Mouse (Mus musculus): Measurements from ENCODE around the gene Creb5. TPM values are rescaled to one million over a fixed set of nuclear protein-coding genes. Genes with fewer than 3 reads are reported as not detected.

The Creb5 gene
- polyA plus RNA-seq, 1 experiment from 2014 or later, result 22.3 TPM

DNA sequence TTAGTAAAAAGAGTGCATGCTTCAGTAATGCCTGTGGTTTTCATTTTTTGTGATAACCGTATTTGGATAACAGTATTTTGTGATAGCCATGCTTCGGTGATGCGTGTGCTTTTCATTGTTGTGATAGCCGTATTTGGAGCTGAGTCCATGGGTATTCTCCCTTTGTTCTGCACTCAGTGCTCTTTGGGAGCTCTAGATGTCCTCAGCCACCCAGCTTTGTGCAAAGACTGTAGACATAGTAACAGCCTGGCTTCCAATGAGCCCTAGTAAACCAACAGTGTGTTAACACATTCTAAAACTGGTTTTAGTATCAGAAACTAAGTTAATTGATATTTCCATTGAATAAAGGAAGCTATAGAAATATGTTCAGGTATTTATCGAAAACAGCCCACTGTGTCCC is 254.7 kb downstream of the Creb5 start:
- 93% methylated on average over 5 of the region's 5 CpGs for WGBS
- no peak overlapping the region for H3K4me3 ChIP-seq (ENCODE audit: low read depth, low read length)
- no peaks in the 10 kb centered on the region for H3K36me3 ChIP-seq (ENCODE audit: control insufficient read depth, insufficient read depth, low read length)
- H3K4me1 ChIP-seq (ENCODE audit: control insufficient read depth, insufficient read depth, low read length), result peaks cover 12% of the 10 kb centered on the region
- ATAC-seq (ENCODE audit: insufficient number of reproducible peaks, low FRiP score, low TSS enrichment, low read depth), result no peak
- H3K27ac ChIP-seq (replicated peaks; ENCODE audit: low read depth, low read length), result no peak overlapping the region
- no peak for DNase-seq (ENCODE audit: low spot score)
- no peak overlapping the region for H3K9ac ChIP-seq (ENCODE audit: low read length)
- H3K27me3 ChIP-seq (ENCODE audit: control insufficient read depth, insufficient read depth, low read length), result no peaks in the 10 kb centered on the region
- H3K9me3 ChIP-seq (ENCODE audit: control insufficient read depth, low read length), result no peaks in the 10 kb centered on the region
- no peak overlapping the region for H3K4me2 ChIP-seq (ENCODE audit: low read depth, severe bottlenecking)

DNA sequence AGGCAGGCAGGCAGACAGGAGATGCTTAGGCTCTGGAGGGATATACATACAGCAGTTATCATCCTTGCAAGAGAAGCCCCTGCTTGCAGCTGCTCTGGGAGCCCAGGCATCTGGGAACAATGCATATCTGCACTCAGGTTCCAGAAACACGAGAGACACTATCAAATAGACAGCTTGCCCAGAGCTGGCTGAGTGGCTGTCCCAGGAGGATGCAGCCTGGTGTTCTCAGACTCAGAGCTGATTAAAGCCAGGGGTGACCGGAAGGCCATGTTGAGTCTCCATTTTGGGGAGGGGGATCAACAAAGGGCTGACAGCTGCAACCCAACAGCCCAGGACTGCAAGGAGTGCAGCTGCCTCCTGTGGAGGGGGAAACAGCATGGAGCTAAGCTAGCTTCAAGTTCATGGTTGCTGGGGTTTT is 258.4 kb downstream of the Creb5 start:
- peaks cover 27% of the 10 kb centered on the region for H3K4me1 ChIP-seq (ENCODE audit: control insufficient read depth, insufficient read depth, low read length)
- no peak overlapping the region for H3K4me3 ChIP-seq (ENCODE audit: low read depth, low read length)
- H3K9me3 ChIP-seq (ENCODE audit: control insufficient read depth, low read length), result no peaks in the 10 kb centered on the region
- no peaks in the 10 kb centered on the region for H3K27me3 ChIP-seq (ENCODE audit: control insufficient read depth, insufficient read depth, low read length)
- 21% methylated on average over 2 of the region's 2 CpGs for WGBS
- DNase-seq (ENCODE audit: low spot score) (peak; percentile 47), ATAC-seq (ENCODE audit: insufficient number of reproducible peaks, low FRiP score, low TSS enrichment, low read depth) (peak; percentile 57; the same call in 1 of the 2 replicates)
- H3K4me2 ChIP-seq (ENCODE audit: low read depth, severe bottlenecking), result no peak overlapping the region
- H3K27ac ChIP-seq (replicated peaks; ENCODE audit: low read depth, low read length), result peak overlapping the region; percentile 25; the same call in 1 of the 2 replicates
- H3K36me3 ChIP-seq (ENCODE audit: control insufficient read depth, insufficient read depth, low read length), result no peaks in the 10 kb centered on the region
- H3K9ac ChIP-seq (ENCODE audit: low read length), result no peak overlapping the region

DNA sequence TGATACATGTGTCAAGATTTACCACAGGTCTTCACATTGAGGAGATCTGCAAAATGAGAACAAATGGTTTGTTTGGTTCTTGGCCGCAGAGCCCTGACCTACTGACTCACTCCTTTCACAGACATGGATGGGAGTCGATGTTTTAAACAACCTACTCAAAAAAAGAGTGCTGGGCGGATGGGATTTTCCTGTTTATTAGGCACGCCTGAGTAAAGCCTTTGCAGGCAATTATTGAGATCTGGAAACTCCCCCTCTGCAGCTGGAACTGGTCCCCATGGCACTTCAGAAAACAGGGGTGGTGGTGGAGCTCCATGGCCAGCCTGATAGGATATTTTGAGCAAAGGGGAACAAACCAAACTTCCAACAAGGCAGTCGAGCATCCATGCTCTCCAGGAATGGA is 258.9 kb downstream of the Creb5 start:
- H3K4me1 ChIP-seq (ENCODE audit: control insufficient read depth, insufficient read depth, low read length), result peaks cover 27% of the 10 kb centered on the region
- no peaks in the 10 kb centered on the region for H3K36me3 ChIP-seq (ENCODE audit: control insufficient read depth, insufficient read depth, low read length)
- H3K4me3 ChIP-seq (ENCODE audit: low read depth, low read length), result no peak overlapping the region
- DNase-seq (ENCODE audit: low spot score) (peak; percentile 33), ATAC-seq (ENCODE audit: insufficient number of reproducible peaks, low FRiP score, low TSS enrichment, low read depth) (no peak)
- H3K9me3 ChIP-seq (ENCODE audit: control insufficient read depth, low read length), result no peaks in the 10 kb centered on the region
- no peaks in the 10 kb centered on the region for H3K27me3 ChIP-seq (ENCODE audit: control insufficient read depth, insufficient read depth, low read length)
- WGBS, result 35% methylated on average over 5 of the region's 5 CpGs
- peak overlapping the region; percentile 25; the same call in 1 of the 2 replicates for H3K27ac ChIP-seq (replicated peaks; ENCODE audit: low read depth, low read length)
- no peak overlapping the region for H3K4me2 ChIP-seq (ENCODE audit: low read depth, severe bottlenecking)
- H3K9ac ChIP-seq (ENCODE audit: low read length), result no peak overlapping the region

DNA sequence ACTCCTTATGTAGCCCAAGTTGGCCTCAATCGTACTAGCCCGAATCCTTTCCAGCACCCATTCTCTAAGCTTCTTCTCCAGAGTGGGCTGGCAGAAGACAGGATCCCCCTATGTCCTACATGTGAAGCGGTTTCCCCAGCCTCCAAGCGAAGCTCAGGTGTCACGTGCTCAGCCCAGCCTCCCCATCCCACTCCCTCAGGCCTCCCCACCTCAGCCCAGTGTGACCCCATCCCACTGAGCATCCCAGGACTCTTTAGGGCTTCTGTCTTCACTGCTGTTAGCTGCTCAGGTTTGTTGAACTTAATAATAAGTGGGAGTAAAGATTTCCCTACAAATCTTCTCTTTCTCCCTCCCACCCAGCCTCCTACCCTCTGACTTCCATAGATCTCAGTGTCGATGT is 261.2 kb downstream of the Creb5 start:
- no peak for ATAC-seq (ENCODE audit: insufficient number of reproducible peaks, low FRiP score, low TSS enrichment, low read depth)
- Histone ChIP-seq H3K4me1 (ENCODE audit: control insufficient read depth, insufficient read depth, low read length) (peaks cover 31% of the 10 kb centered on the region), H3K4me2 (ENCODE audit: low read depth, severe bottlenecking) (no peak overlapping the region), H3K27me3 (ENCODE audit: control insufficient read depth, insufficient read depth, low read length) (no peaks in the 10 kb centered on the region), H3K9me3 (ENCODE audit: control insufficient read depth, low read length) (no peaks in the 10 kb centered on the region), H3K27ac (replicated peaks; ENCODE audit: low read depth, low read length) (no peak overlapping the region), H3K36me3 (ENCODE audit: control insufficient read depth, insufficient read depth, low read length) (no peaks in the 10 kb centered on the region), H3K9ac (ENCODE audit: low read length) (no peak overlapping the region), H3K4me3 (ENCODE audit: low read depth, low read length) (no peak overlapping the region)
- no peak for DNase-seq (ENCODE audit: low spot score)
- WGBS, result 70% methylated on average over 6 of the region's 6 CpGs

DNA sequence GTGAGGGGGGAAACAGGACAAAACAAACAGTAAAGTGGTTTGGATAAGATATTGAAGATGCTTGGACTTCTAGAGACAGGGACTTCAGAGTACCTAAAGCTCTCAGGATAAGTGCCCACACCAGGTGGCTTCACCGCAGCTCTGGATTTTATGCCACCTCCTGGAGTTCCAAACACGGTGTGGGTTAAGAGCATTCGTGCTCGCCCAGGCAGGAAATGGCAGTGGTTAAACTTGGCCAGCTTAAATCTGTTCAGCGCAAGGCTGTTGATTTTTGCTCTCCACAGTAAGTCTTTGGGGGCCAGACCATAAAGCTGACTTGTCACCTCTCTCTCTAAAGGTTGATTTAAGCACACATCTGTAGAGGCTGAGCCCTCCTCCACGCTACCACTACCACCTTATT is 262.3 kb downstream of the Creb5 start:
- H3K36me3 ChIP-seq (ENCODE audit: control insufficient read depth, insufficient read depth, low read length), result no peaks in the 10 kb centered on the region
- H3K27ac ChIP-seq (replicated peaks; ENCODE audit: low read depth, low read length), result no peak overlapping the region
- no peak overlapping the region for H3K9ac ChIP-seq (ENCODE audit: low read length)
- H3K4me1 ChIP-seq (ENCODE audit: control insufficient read depth, insufficient read depth, low read length), result peaks cover 31% of the 10 kb centered on the region
- WGBS, result 38% methylated on average over 6 of the region's 6 CpGs
- no peak overlapping the region for H3K4me3 ChIP-seq (ENCODE audit: low read depth, low read length)
- no peaks in the 10 kb centered on the region for H3K27me3 ChIP-seq (ENCODE audit: control insufficient read depth, insufficient read depth, low read length)
- ATAC-seq (ENCODE audit: insufficient number of reproducible peaks, low FRiP score, low TSS enrichment, low read depth), result no peak
- DNase-seq (ENCODE audit: low spot score), result no peak
- no peak overlapping the region for H3K4me2 ChIP-seq (ENCODE audit: low read depth, severe bottlenecking)
- H3K9me3 ChIP-seq (ENCODE audit: control insufficient read depth, low read length), result no peaks in the 10 kb centered on the region

DNA sequence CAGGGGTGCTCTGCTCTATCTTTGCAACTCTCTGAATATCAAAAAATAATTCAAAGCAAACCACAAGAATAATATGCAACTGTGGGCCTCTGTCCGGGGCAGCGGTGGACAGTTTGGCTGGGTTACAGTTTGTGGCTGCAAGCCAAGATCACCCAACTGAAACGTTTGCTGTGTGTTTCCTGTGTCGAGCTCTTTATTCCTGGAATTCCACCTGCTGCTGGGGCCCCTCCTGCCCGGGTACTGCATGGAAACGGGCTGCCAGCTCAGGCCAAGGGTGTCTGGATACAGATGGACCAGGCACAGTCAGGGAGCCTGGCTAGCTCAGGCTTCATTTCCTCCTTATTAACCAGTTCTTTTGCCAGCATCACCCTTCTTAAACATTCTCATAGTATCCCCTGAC is 269.0 kb downstream of the Creb5 start:
- Histone ChIP-seq H3K36me3 (ENCODE audit: control insufficient read depth, insufficient read depth, low read length) (no peaks in the 10 kb centered on the region), H3K4me1 (ENCODE audit: control insufficient read depth, insufficient read depth, low read length) (peaks cover 4% of the 10 kb centered on the region; the same call in 1 of the 2 replicates), H3K27me3 (ENCODE audit: control insufficient read depth, insufficient read depth, low read length) (no peaks in the 10 kb centered on the region), H3K27ac (replicated peaks; ENCODE audit: low read depth, low read length) (no peak overlapping the region), H3K4me2 (ENCODE audit: low read depth, severe bottlenecking) (no peak overlapping the region), H3K9me3 (ENCODE audit: control insufficient read depth, low read length) (no peaks in the 10 kb centered on the region), H3K4me3 (ENCODE audit: low read depth, low read length) (no peak overlapping the region), H3K9ac (ENCODE audit: low read length) (no peak overlapping the region)
- DNase-seq (ENCODE audit: low spot score) (no peak), ATAC-seq (ENCODE audit: insufficient number of reproducible peaks, low FRiP score, low TSS enrichment, low read depth) (no peak)
- 60% methylated on average over 6 of the region's 6 CpGs for WGBS

DNA sequence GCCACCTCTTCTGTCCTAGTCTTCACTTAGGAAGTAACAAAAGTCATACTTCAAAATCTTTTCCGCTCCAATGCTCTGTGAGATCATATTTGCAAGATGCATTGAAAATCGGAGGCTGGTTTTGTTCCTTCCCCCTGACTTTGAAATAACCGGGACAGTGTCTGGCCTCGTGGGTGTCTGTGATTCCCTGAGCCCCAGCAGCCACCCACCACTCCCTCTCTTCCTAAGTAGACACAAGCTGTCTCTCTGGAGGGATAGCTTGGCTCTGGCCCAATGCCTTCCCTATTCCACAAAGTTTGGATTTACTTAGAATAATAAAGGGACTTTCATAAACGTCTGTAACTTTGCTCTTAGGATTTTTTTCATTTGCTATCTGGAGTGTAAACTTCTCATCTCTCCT is 273.9 kb downstream of the Creb5 start:
- H3K4me1 ChIP-seq (ENCODE audit: control insufficient read depth, insufficient read depth, low read length), result peaks cover 8% of the 10 kb centered on the region
- H3K36me3 ChIP-seq (ENCODE audit: control insufficient read depth, insufficient read depth, low read length), result no peaks in the 10 kb centered on the region
- no peak overlapping the region for H3K9ac ChIP-seq (ENCODE audit: low read length)
- ATAC-seq (ENCODE audit: insufficient number of reproducible peaks, low FRiP score, low TSS enrichment, low read depth), result no peak
- no peaks in the 10 kb centered on the region for H3K27me3 ChIP-seq (ENCODE audit: control insufficient read depth, insufficient read depth, low read length)
- WGBS, result 76% methylated on average over 5 of the region's 5 CpGs
- no peak for DNase-seq (ENCODE audit: low spot score)
- no peak overlapping the region for H3K4me3 ChIP-seq (ENCODE audit: low read depth, low read length)
- no peak overlapping the region for H3K4me2 ChIP-seq (ENCODE audit: low read depth, severe bottlenecking)
- H3K9me3 ChIP-seq (ENCODE audit: control insufficient read depth, low read length), result no peaks in the 10 kb centered on the region
- H3K27ac ChIP-seq (replicated peaks; ENCODE audit: low read depth, low read length), result no peak overlapping the region

DNA sequence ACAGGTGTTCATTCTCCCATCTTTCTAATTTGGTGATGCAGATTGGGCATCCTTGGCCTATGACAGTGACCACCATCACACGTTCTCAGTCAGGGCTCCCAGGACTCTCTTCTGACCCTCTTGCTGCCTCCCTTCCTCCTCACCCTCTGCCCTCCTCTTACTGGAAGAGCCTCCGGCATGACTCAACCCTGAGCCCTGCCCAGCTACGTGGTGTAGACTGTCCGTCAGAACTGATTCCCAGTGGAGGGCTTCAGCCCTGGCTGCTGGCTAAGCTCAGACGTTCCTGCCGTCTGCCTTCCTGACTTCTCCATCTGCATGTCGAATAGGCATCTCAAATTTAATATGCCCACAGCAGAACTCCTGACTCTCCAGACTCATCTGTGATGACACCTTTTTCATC is 275.5 kb downstream of the Creb5 start:
- 75% methylated on average over 7 of the region's 7 CpGs for WGBS
- H3K4me3 ChIP-seq (ENCODE audit: low read depth, low read length), result no peak overlapping the region
- H3K4me1 ChIP-seq (ENCODE audit: control insufficient read depth, insufficient read depth, low read length), result peaks cover 8% of the 10 kb centered on the region
- DNase-seq (ENCODE audit: low spot score) (no peak), ATAC-seq (ENCODE audit: insufficient number of reproducible peaks, low FRiP score, low TSS enrichment, low read depth) (no peak)
- no peak overlapping the region for H3K4me2 ChIP-seq (ENCODE audit: low read depth, severe bottlenecking)
- no peak overlapping the region for H3K27ac ChIP-seq (replicated peaks; ENCODE audit: low read depth, low read length)
- H3K9me3 ChIP-seq (ENCODE audit: control insufficient read depth, low read length), result no peaks in the 10 kb centered on the region
- H3K36me3 ChIP-seq (ENCODE audit: control insufficient read depth, insufficient read depth, low read length), result no peaks in the 10 kb centered on the region
- no peak overlapping the region for H3K9ac ChIP-seq (ENCODE audit: low read length)
- H3K27me3 ChIP-seq (ENCODE audit: control insufficient read depth, insufficient read depth, low read length), result no peaks in the 10 kb centered on the region

DNA sequence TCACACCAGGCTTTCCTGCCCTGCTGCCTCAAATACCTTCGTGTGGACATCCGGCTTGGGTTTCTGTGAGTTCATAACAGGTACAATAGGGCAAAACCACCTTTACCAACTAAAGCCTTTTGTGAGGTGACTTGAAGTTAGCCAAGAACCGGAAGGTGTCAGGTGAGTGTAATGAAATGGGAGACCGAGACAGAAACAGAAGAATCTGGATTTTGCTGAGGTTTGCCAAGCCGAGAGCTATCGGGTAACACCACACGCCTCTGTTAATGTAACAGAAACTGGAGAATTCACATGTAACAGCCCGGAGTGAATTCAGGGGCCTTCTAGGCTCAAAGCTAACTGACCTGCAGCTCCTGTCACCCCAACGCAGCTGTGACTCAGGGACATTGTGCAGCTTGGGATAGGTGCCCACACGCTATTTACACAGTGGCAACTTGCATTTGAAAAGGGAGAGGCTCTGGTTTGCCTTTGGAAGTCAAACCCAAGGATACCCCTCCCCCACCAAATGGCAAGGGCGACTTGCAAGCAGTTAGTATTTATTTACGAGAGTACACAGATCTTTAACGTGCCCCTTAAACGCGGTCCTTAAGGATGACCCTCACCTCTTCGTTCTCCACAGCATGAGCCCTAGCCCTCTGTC is 276.6 kb downstream of the Creb5 start:
- Histone ChIP-seq H3K27ac (replicated peaks; ENCODE audit: low read depth, low read length) (no peak overlapping the region), H3K4me2 (ENCODE audit: low read depth, severe bottlenecking) (no peak overlapping the region), H3K9ac (ENCODE audit: low read length) (no peak overlapping the region), H3K9me3 (ENCODE audit: control insufficient read depth, low read length) (no peaks in the 10 kb centered on the region), H3K27me3 (ENCODE audit: control insufficient read depth, insufficient read depth, low read length) (no peaks in the 10 kb centered on the region), H3K4me1 (ENCODE audit: control insufficient read depth, insufficient read depth, low read length) (peaks cover 8% of the 10 kb centered on the region), H3K4me3 (ENCODE audit: low read depth, low read length) (no peak overlapping the region), H3K36me3 (ENCODE audit: control insufficient read depth, insufficient read depth, low read length) (no peaks in the 10 kb centered on the region)
- ATAC-seq (ENCODE audit: insufficient number of reproducible peaks, low FRiP score, low TSS enrichment, low read depth), result peak; percentile 26; the same call in 1 of the 2 replicates
- peak; percentile 44 for DNase-seq (ENCODE audit: low spot score)
- WGBS, result 57% methylated on average over 16 of the region's 16 CpGs
